Mouse (Mus musculus) CH12.LX (cell line): ENCODE measurements around the gene Gm17087.

ENCODE experiments used
- CTCF ChIP-seq, 2 experiments: IDR thresholded peaks in 1 of 2; conservative IDR thresholded peaks in 1 of 2; 2 replicates each; pipeline ENCODE4 v1.5.1; 2011 to 2012; ENCODE audit warnings: low read depth in 2 of 2, low read length in 2 of 2, improper control_type of control experiment in 1 of 2, inconsistent platforms in 1 of 2, mild to moderate bottlenecking in 1 of 2, moderate library complexity in 1 of 2
- E2F4 ChIP-seq: IDR thresholded peaks from 2 replicates; pipeline ENCODE4 v1.6.1; 2011; ENCODE audit warnings: low read depth, low read length, improper control_type of control experiment; ENCODE audit not compliant: insufficient replicate concordance
- EP300 ChIP-seq: IDR thresholded peaks from 2 replicates; pipeline ENCODE4 v1.6.1; 2011; ENCODE audit warnings: low read length, improper control_type of control experiment
- MAFK ChIP-seq: IDR thresholded peaks from 2 replicates; pipeline ENCODE4 v1.6.1; 2011; ENCODE audit warnings: low read length, improper control_type of control experiment; ENCODE audit not compliant: insufficient replicate concordance
- MAX ChIP-seq: IDR thresholded peaks from 2 replicates; pipeline ENCODE4 v1.6.1; 2011; ENCODE audit warnings: low read length, improper control_type of control experiment
- POLR2A ChIP-seq: IDR thresholded peaks from 2 replicates; pipeline ENCODE4 v1.6.1; 2011; ENCODE audit warnings: low read depth, mild to moderate bottlenecking, improper control_type of control experiment, low read length
- RCOR1 ChIP-seq: conservative IDR thresholded peaks from 2 replicates; pipeline ENCODE4 v1.6.1; 2012; ENCODE audit warnings: low read depth, mild to moderate bottlenecking, inconsistent platforms, low read length, improper control_type of control experiment
- USF1 ChIP-seq: IDR thresholded peaks from 2 replicates; pipeline ENCODE4 v1.6.1; 2014; ENCODE audit warnings: low read depth, mild to moderate bottlenecking, inconsistent platforms, low read length, improper control_type of control experiment
- USF2 ChIP-seq: conservative IDR thresholded peaks from 2 replicates; pipeline ENCODE4 v1.6.1; 2011; ENCODE audit warnings: low read depth, low read length, improper control_type of control experiment

GRCm38 (mm10) chr17:8555785-8556184, 11.0 kb downstream of the Gm17087 start:
- TF ChIP-seq USF1 (no peak), E2F4 (no peak), RCOR1 (no peak), USF2 (no peak), CTCF (conservative IDR thresholded peaks at IDR 0.05 in 1 of 2, IDR thresholded peaks at IDR 0.05 in 1 of 2; ENCODE audit: low read depth in 2 of 2, low read length in 2 of 2) (no peak), MAX (no peak), EP300 (no peak), POLR2A (no peak), MAFK (no peak)
